Mouse (Mus musculus) E14TG2a.4 (cell line): ENCODE measurements around the gene Acad8.

Source experiments
- CTCF ChIP-seq: conservative IDR thresholded peaks from 2 replicates; pipeline ENCODE4 v1.5.1; 2014; ENCODE audit warnings: low read length
- NANOG ChIP-seq: IDR thresholded peaks from 2 replicates; pipeline ENCODE4 v1.6.1; 2014; ENCODE audit warnings: borderline replicate concordance, low read length, mixed read lengths
- POU5F1 ChIP-seq: IDR thresholded peaks from 2 replicates; pipeline ENCODE4 v1.6.1; 2014; ENCODE audit warnings: low read length, borderline replicate concordance

GRCm38 (mm10) chr9:26997062-26997461, 2.3 kb downstream of the Acad8 start:
- TF ChIP-seq CTCF (no peak), POU5F1 (no peak), NANOG (no peak)
